Mouse (Mus musculus) cerebellum, adult 9-10 months (tissue): ENCODE data around the gene Gpr4.

Experiments
- DNase-seq: peaks from one replicate; pipeline ENCODE4 v3.0.0; 2022

Gpr4 gene

GRCm38 (mm10) chr7:19211996-19212755, at the start of gene Gpr4:
Gpr4 (plus strand) TSS chr7:19212538.
- no peak for DNase-seq

- no peak for DNase-seq
Observed at GRCm38 (mm10) chr7:19162928-19163327, 49.4 kb upstream of the Gpr4 start.

- no peak for DNase-seq
Observed at GRCm38 (mm10) chr7:19163752-19164151, 48.6 kb upstream of the Gpr4 start.

GRCm38 (mm10) chr7:19164189-19164588, 48.1 kb upstream of the Gpr4 start:
- DNase-seq: no peak

GRCm38 (mm10) chr7:19164978-19165377, 47.4 kb upstream of the Gpr4 start:
- DNase-seq: no peak

- no peak for DNase-seq
Observed at GRCm38 (mm10) chr7:19165656-19166423, 46.5 kb upstream of the Gpr4 start, which contains the start of gene Gipr. Gipr (minus strand) TSS chr7:19166127.

GRCm38 (mm10) chr7:19166990-19167389, 45.3 kb upstream of the Gpr4 start:
- no peak for DNase-seq

- DNase-seq: no peak
Observed at GRCm38 (mm10) chr7:19169506-19169905, 42.8 kb upstream of the Gpr4 start.

GRCm38 (mm10) chr7:19170142-19170541, 42.2 kb upstream of the Gpr4 start:
- DNase-seq: no peak

- no peak for DNase-seq
Observed at GRCm38 (mm10) chr7:19171831-19172230, 40.5 kb upstream of the Gpr4 start.

GRCm38 (mm10) chr7:19172874-19173273, 39.5 kb upstream of the Gpr4 start:
- DNase-seq: peak; percentile 77

- peak; percentile 96 for DNase-seq
Observed at GRCm38 (mm10) chr7:19175708-19176515, 36.4 kb upstream of the Gpr4 start, which contains the start of gene Eml2. Eml2 (plus strand) TSS chr7:19176421.

- DNase-seq: no peak
Observed at GRCm38 (mm10) chr7:19176516-19176947, 35.8 kb upstream of the Gpr4 start.

GRCm38 (mm10) chr7:19177216-19177615, 35.1 kb upstream of the Gpr4 start:
- DNase-seq: no peak

GRCm38 (mm10) chr7:19178035-19178434, 34.3 kb upstream of the Gpr4 start:
- no peak for DNase-seq

GRCm38 (mm10) chr7:19178443-19179092, 33.8 kb upstream of the Gpr4 start:
- DNase-seq: peak; percentile 89

GRCm38 (mm10) chr7:19179173-19179572, 33.2 kb upstream of the Gpr4 start:
- peak; percentile 61 for DNase-seq

GRCm38 (mm10) chr7:19179936-19180335, 32.4 kb upstream of the Gpr4 start:
- peak; percentile 61 for DNase-seq

- no peak for DNase-seq
Observed at GRCm38 (mm10) chr7:19180862-19181429, 31.4 kb upstream of the Gpr4 start.

- no peak for DNase-seq
Observed at GRCm38 (mm10) chr7:19184250-19184649, 28.1 kb upstream of the Gpr4 start.

GRCm38 (mm10) chr7:19184758-19185157, 27.6 kb upstream of the Gpr4 start:
- no peak for DNase-seq

- DNase-seq: no peak
Observed at GRCm38 (mm10) chr7:19194676-19195075, 17.7 kb upstream of the Gpr4 start.
